In genomic region chr12:44993391-44993790, GRCm38 (mm10) we compare ENCODE assay signal across 12 mouse cellular contexts.
DNase-seq lines count a peak whose midpoint lies in the region; ATAC-seq lines count a peak whose summit lies in the region.
"Had no signal": no experiment of that assay in that cellular context is flagged by ENCODE, and none has a peak within 500 bp of the region (broad histone marks: within the 10 kb centered on the region; RNA-seq: fewer than 3 reads in every experiment).

No protein-coding gene starts in this region.

- WGBS in heart, embryonic 13.5 days: 56% methylated on average over 3 of the region's 3 CpGs
- WGBS in heart, embryonic 10.5 days: 72% methylated on average over 3 of the region's 3 CpGs
- WGBS in hindbrain, embryonic 12.5 days: 91% methylated on average over 3 of the region's 3 CpGs

- peak overlapping the region; percentile 36; the same call in 1 of the 2 replicates for H3K27ac ChIP-seq in heart, embryonic 13.5 days (replicated peaks)
- H3K27ac ChIP-seq in heart, embryonic 10.5 days: no peak overlapping the region
- no peak overlapping the region for H3K27ac ChIP-seq in hindbrain, embryonic 12.5 days

- H3K9ac ChIP-seq in heart, embryonic 13.5 days: no peak overlapping the region
- no peak overlapping the region for H3K9ac ChIP-seq in hindbrain, embryonic 12.5 days

- H3K4me2 ChIP-seq in heart, embryonic 13.5 days: no peak overlapping the region
- no peak overlapping the region for H3K4me2 ChIP-seq in hindbrain, embryonic 12.5 days (replicated peaks)

- no peaks in the 10 kb centered on the region for H3K27me3 ChIP-seq in heart, embryonic 13.5 days (replicated peaks)
- no peaks in the 10 kb centered on the region for H3K27me3 ChIP-seq in heart, embryonic 10.5 days (ENCODE audit: insufficient read depth, poor library complexity, severe bottlenecking)
- H3K27me3 ChIP-seq in hindbrain, embryonic 12.5 days: no peaks in the 10 kb centered on the region

- no peak overlapping the region for H3K4me3 ChIP-seq in heart, embryonic 13.5 days
- no peak overlapping the region for H3K4me3 ChIP-seq in heart, embryonic 10.5 days
- no peak overlapping the region for H3K4me3 ChIP-seq in hindbrain, embryonic 12.5 days

- peaks cover 32% of the 10 kb centered on the region for H3K4me1 ChIP-seq in heart, embryonic 13.5 days
- H3K4me1 ChIP-seq in heart, embryonic 10.5 days: peaks cover 9% of the 10 kb centered on the region; the same call in 1 of the 2 replicates
- H3K4me1 ChIP-seq in hindbrain, embryonic 12.5 days: 0 out of 2 replicates have a peak, but pooled peaks cover 4% of the 10 kb centered on the region

- no peaks in the 10 kb centered on the region for H3K9me3 ChIP-seq in heart, embryonic 13.5 days
- H3K9me3 ChIP-seq in heart, embryonic 10.5 days: no peaks in the 10 kb centered on the region
- H3K9me3 ChIP-seq in hindbrain, embryonic 12.5 days (replicated peaks): no peaks in the 10 kb centered on the region

- no peak for DNase-seq in heart, embryonic 10.5 days (ENCODE audit: low spot score)
- peak; percentile 92 for DNase-seq in layer of hippocampus, adult 9-11 months
- DNase-seq in lung, postnatal 36 days: peak; percentile 23
- DNase-seq in testis, postnatal 14 days (ENCODE audit: low spot score): no peak
- no peak for DNase-seq in cerebellum, adult 11 months
- DNase-seq: cerebellum, postnatal 25 days; kidney, postnatal 4 days; retina, postnatal 1 day; thymus, postnatal 4 days had no signal

- ATAC-seq in heart, embryonic 13.5 days (ENCODE audit: extremely low read depth, insufficient number of reproducible peaks, low FRiP score, low TSS enrichment): no peak
- peak; percentile 94 for ATAC-seq in granulocyte monocyte progenitor cell, adult 5-6 weeks (replicated peaks; ENCODE audit: poor library complexity, severe bottlenecking)
- ATAC-seq in hindbrain, embryonic 12.5 days (ENCODE audit: low FRiP score): no peak

- H3K36me3 ChIP-seq in heart, embryonic 13.5 days: no peaks in the 10 kb centered on the region
- H3K36me3 ChIP-seq in heart, embryonic 10.5 days: no peaks in the 10 kb centered on the region
- no peaks in the 10 kb centered on the region for H3K36me3 ChIP-seq in hindbrain, embryonic 12.5 days

Comparison
In these comparisons a context has a peak if more than half of its experiments do, and no peak if none do; other contexts are left out.
1. DNase-seq: peak in layer of hippocampus, adult 9-11 months (single experiment) and lung, postnatal 36 days (single experiment); none in heart, embryonic 10.5 days (single experiment), testis, postnatal 14 days (single experiment) and cerebellum, adult 11 months (single experiment).